Mouse (Mus musculus) duodenum, adult 2 months (tissue): ENCODE data around the gene Olfr1350. TPM values are rescaled to one million over a fixed set of nuclear protein-coding genes. Genes with fewer than 3 reads are reported as not detected.

Experiments used
- polyA plus RNA-seq: library from polyadenylated mRNA; depleted of rRNA; stranded (reverse); fragments of >200 nt; gene quantifications from 2 replicates; pipeline ENCODE4 v1.2.3, GENCODE M21; 2012; ENCODE audit warnings: low replicate concordance; rRNA removed

Gene Olfr1350
- not detected in 2 replicates for polyA plus RNA-seq

GRCm38 (mm10) chr7:6564541-6564940, at the start of gene Olfr1350:
Gene Olfr1350, plus strand, starts transcription at chr7:6564841.

GRCm38 (mm10) chr7:6522850-6523249, 41.8 kb upstream of the Olfr1350 start, which contains the start of gene Olfr1349:
Gene Olfr1349, minus strand, starts transcription at chr7:6522950.

Other genes starting within 250 kb of the Olfr1350 start
- gene Zfp583, start 233.6 kb upstream of the Olfr1350 start, polyA plus RNA-seq = not detected in 2 replicates
- not detected in 2 replicates for gene Gm3854, start 221.1 kb upstream of the Olfr1350 start, polyA plus RNA-seq
- gene Zfp78, start 201.6 kb upstream of the Olfr1350 start, polyA plus RNA-seq = 0.02 TPM in 1 of 2 replicates, not detected in the other
- 0.18 and 0.23 TPM in 2 replicates for gene Zfp28, start 181.5 kb upstream of the Olfr1350 start, polyA plus RNA-seq
- gene Smim17, start 166.1 kb upstream of the Olfr1350 start, polyA plus RNA-seq = not detected in 2 replicates
- not detected in 2 replicates for gene Gm20715, start 154.6 kb upstream of the Olfr1350 start, polyA plus RNA-seq
- gene Olfr1344, start 126.2 kb upstream of the Olfr1350 start, polyA plus RNA-seq = not detected in 2 replicates
- not detected in 2 replicates for gene Olfr1336, start 108.7 kb upstream of the Olfr1350 start, polyA plus RNA-seq
- gene Olfr1346, start 97.7 kb upstream of the Olfr1350 start, polyA plus RNA-seq = not detected in 2 replicates
- gene Olfr5, start 77.9 kb upstream of the Olfr1350 start, polyA plus RNA-seq = not detected in 2 replicates
- not detected in 2 replicates for gene Olfr1347, start 65.1 kb upstream of the Olfr1350 start, polyA plus RNA-seq
- not detected in 2 replicates for gene Olfr1348, start 56.1 kb upstream of the Olfr1350 start, polyA plus RNA-seq
- gene Olfr1349, start 41.9 kb upstream of the Olfr1350 start, polyA plus RNA-seq = not detected in 2 replicates
- 0.04 TPM in 1 of 2 replicates, not detected in the other for gene Zim1, start 131.6 kb downstream of the Olfr1350 start, polyA plus RNA-seq
- 0.28 and 0.79 TPM in 2 replicates for gene Peg3, start 165.6 kb downstream of the Olfr1350 start, polyA plus RNA-seq
- gene Usp29, start 165.7 kb downstream of the Olfr1350 start, polyA plus RNA-seq = not detected in 2 replicates